Mouse (Mus musculus) cerebellum, adult 11 months (tissue): ENCODE data around the gene Topors.
"Not testable (repeated sequence)": the region's sequence is repeated elsewhere in the genome, so short reads cannot be mapped to it uniquely, and the experiment has no call there.

Experiments used
- DNase-seq: peaks from one replicate; pipeline ENCODE4 v3.0.0; 2022

Gene Topors

GRCm38 (mm10) chr4:40269430-40270032 is at the start of gene Topors, which contains the start of gene Smim27:
Gene Topors (minus strand): TSS chr4:40269850.
Gene Smim27 (plus strand): TSS chr4:40269579.
- DNase-seq, result peak; percentile 89

- no peak for DNase-seq
These were observed 47.8 kb upstream of the Topors start for GRCm38 (mm10) chr4:40317404-40317803.

DNA sequence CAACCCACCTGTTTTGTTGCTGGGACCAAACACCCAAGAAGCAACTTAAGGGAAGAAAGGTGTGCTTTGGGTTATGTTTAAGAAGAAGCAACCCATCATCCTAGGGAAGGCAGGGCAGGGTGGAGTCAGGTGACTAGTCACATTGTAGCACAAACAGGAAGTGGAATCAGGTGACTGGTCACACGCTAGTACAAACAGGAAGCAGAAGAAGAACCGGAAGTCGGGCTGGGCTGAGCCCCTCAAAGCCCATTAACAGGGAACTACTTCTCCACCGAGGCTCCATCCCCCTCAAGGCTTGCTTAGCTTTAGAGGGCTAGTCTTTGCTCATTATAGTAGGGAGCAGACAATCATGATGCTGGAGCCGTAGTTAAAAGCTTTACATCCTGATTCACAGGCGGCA is 43.4 kb upstream of the Topors start:
- no peak for DNase-seq

- no peak for DNase-seq
These were observed 42.6 kb upstream of the Topors start for GRCm38 (mm10) chr4:40312213-40312612.

DNA sequence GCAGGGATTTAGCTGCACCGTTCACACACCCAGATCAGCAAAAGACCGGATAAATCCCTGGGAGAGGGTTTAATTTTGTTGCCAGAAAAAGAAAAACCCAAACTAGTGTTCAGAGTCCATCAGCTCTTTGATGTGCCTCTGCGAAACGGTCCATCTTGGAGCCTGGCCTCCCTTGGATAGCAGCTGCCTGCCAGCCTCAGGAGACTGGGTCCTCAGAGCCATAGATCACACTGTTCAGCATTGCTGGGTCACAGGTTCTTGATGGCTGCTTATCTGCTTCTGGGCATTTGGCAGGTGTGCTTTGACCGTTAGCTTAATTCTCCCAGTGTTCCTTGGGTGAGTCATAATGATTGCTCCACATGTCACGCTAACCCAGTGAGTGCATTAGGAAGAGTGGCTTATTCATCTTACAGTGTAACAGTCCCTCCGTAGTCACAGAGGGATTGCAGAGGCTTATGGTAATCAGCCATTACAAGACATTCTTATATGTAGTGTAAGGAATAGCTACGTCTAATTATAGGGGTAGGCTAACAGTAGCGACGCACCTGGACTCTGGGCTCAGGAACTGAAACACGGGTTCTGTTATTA is 41.2 kb upstream of the Topors start:
- no peak for DNase-seq

GRCm38 (mm10) chr4:40309682-40310081 is 40.0 kb upstream of the Topors start:
- no peak for DNase-seq

DNA sequence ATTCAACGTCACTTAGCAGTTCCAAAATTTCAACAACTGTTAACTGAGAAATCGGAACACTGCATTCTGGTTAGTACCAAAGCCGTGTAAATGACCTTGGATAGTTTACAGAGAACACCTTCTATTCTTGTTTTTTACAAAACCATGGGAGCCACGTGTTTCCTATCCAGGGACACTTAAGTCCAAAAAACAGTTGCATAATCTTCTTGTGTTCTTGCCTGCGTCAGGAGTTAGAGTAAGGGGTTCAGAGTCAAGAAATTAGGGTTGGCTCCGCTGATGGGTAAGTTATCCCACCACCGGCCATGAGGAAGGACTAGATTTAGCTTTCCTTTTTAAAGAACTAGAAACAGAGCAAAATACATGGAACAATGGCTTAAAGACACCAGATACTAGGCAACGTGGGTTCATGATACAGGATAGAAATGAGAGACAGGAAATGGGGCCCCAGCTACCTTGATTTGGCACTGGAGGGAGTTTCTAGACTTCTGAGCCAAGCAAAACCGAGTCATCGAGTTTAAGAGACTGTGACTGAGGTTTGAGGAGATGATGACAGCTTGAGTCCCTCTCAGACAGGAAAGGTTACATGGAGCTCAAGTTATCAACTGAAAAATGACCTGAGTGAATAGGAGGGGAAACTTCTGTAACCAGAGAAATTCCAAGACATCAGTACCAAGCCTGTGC is 32.9 kb upstream of the Topors start:
- no peak for DNase-seq

DNA sequence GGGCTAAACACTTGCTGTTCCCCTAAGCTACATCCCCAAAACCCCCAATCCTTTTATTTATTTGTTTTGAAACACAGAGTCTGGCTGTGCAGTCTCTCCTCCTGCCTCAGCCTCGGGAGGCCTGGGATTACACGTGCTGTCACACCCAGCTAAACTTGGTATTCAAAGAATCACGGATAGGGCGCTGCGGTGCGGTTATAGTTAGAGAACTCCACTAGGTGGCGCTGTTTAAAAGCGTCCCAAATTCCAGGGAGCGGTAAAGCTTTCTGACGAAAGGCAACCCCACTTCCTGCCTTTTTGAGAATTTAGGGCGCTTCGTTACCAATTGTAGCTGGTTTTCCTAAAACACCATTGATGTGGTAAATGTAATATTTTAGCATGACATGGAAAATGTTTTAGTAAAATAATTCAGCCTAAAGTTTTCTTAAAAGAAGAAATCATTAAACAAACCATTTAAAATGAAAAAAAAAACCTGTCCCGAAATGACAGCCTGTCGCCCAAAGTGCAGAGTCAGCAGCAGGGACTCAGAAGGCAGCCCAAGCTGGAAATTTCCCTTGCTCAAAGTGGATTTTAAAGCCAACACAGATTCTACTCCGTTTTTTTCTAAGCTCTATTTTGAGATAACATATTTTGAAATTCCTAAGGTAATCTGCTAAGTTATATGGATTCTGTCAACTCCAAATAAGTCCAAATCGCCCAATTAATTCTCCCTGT is 31.6 kb upstream of the Topors start:
- peak; percentile 60 for DNase-seq

DNA sequence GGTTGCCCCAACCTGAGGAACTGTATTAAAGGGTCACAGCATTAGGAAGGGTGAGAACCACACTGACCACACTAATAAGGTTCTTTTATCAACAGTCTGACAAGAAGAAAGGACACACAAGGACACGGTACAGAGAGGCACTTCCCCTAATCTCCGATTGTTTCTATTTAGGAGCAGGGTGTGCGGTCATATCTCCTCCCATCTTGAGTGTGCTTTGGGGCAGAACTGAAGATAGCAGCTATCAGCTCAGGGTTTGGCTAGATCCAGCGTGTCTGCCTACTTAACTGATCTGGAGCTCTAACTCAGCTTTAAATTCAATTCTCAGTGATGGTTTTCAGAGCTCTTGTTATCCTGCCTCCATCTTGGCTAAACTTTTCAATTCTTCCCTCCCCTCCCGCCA is 29.5 kb upstream of the Topors start:
- DNase-seq, result no peak

- DNase-seq, result not testable (repeated sequence)
These were observed 21.9 kb upstream of the Topors start for GRCm38 (mm10) chr4:40291511-40291910.

- no peak for DNase-seq
These were observed 19.4 kb upstream of the Topors start for GRCm38 (mm10) chr4:40289046-40289445.

- DNase-seq, result no peak
These were observed 17.8 kb upstream of the Topors start for GRCm38 (mm10) chr4:40287415-40287814.

- DNase-seq, result peak; percentile 39
These were observed 15.9 kb upstream of the Topors start for GRCm38 (mm10) chr4:40285582-40285981.

DNA sequence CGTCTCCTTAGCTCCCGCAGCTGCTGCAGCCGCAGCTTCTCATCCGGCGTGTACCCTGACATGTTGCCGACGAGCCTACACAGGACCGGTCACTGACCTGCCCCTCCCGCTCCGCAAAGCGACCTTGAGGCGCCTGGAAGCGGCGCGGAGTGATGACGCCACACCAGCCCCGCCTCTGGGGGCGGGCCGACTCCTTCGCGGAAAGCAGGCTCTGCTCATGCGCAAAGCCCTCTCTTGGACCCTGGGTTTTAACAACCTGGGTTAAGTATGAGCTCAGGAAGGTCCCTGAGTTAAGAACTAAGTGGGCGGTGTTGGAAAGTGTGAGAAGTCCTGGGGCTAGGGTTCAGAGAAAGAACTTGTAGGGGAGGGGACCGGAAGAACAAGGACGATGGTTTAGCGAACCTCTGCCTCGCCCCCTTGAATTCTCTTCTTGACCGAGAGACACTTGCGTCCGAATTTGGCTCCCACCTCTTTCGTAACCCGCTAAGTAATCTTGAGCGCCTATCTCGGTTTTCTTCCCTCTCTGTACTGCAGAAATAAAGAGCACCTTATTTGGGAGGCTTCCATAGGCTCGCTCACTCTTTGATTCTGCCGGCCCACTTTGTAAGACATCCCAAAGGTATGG is 9.7 kb upstream of the Topors start, which contains the start of gene Ndufb6:
Gene Ndufb6, minus strand, starts transcription at position 146 of the 625 bp plus-strand sequence.
- peak; percentile 94 for DNase-seq

GRCm38 (mm10) chr4:40278880-40279275 is 9.2 kb upstream of the Topors start:
- DNase-seq, result no peak

- DNase-seq, result no peak
These were observed 815 bp downstream of the Topors start for GRCm38 (mm10) chr4:40268835-40269234.

- peak; percentile 79 for DNase-seq
These were observed 1.3 kb downstream of the Topors start for GRCm38 (mm10) chr4:40268204-40268813.

- peak; percentile 11 for DNase-seq
These were observed 2.0 kb downstream of the Topors start for GRCm38 (mm10) chr4:40267681-40268080.

- DNase-seq, result no peak
These were observed 5.3 kb downstream of the Topors start for GRCm38 (mm10) chr4:40264321-40264720.

- DNase-seq, result no peak
These were observed 15.1 kb downstream of the Topors start for GRCm38 (mm10) chr4:40254385-40255103.

DNA sequence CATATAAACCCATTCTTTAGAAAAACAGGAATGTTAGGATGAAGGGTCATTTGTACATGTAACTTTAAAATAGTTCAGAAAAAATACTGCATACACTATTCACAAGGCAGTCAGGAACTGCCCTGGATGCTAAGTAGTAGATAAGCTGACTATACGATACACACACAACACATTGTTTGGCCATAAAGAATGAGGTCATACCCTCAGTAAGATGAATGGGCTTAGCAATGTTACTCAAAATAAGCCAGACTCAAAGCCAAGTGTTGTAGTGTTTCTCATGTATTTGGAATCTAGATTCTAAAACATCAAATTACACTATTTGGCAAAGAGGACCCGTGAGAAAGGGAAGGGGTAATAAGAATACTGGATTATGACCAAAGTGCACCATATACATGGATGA is 15.9 kb downstream of the Topors start:
- DNase-seq, result no peak

GRCm38 (mm10) chr4:40250984-40251383 is 18.7 kb downstream of the Topors start:
- no peak for DNase-seq
